Mouse (Mus musculus) embryo, embryonic 11 days (tissue): ENCODE measurements around the gene Ephx4.

ENCODE experiments used
- DNase-seq: peaks from one replicate; pipeline ENCODE4 v3.0.0-alpha.2; 2015

Gene Ephx4

GRCm38 (mm10) chr5:107436185-107436584, 33.6 kb downstream of the Ephx4 start:
- DNase-seq, result no peak

GRCm38 (mm10) chr5:107436587-107437209, 34.2 kb downstream of the Ephx4 start:
- no peak for DNase-seq

GRCm38 (mm10) chr5:107437464-107438281, 35.1 kb downstream of the Ephx4 start, which contains the start of gene Btbd8:
Btbd8 (plus strand) TSS chr5:107437997.
- DNase-seq, result peak; percentile 96

GRCm38 (mm10) chr5:107438353-107438752, 35.8 kb downstream of the Ephx4 start:
- no peak for DNase-seq

- DNase-seq, result no peak
These were observed 39.3 kb downstream of the Ephx4 start for GRCm38 (mm10) chr5:107441881-107442280.

- no peak for DNase-seq
These were observed 41.7 kb downstream of the Ephx4 start for GRCm38 (mm10) chr5:107444251-107444650.

- no peak for DNase-seq
These were observed 45.4 kb downstream of the Ephx4 start for GRCm38 (mm10) chr5:107447977-107448376.

- DNase-seq, result no peak
These were observed 46.2 kb downstream of the Ephx4 start for GRCm38 (mm10) chr5:107448784-107449183.

- no peak for DNase-seq
These were observed 47.1 kb downstream of the Ephx4 start for GRCm38 (mm10) chr5:107449620-107450019.

GRCm38 (mm10) chr5:107450299-107450698, 47.8 kb downstream of the Ephx4 start:
- no peak for DNase-seq

- DNase-seq, result no peak
These were observed 59.9 kb downstream of the Ephx4 start for GRCm38 (mm10) chr5:107462147-107463076.

GRCm38 (mm10) chr5:107466501-107466900, 64.0 kb downstream of the Ephx4 start:
- peak; percentile 12 for DNase-seq

GRCm38 (mm10) chr5:107467098-107467497, 64.6 kb downstream of the Ephx4 start:
- DNase-seq, result no peak

GRCm38 (mm10) chr5:107470600-107471329, 68.2 kb downstream of the Ephx4 start:
- DNase-seq, result no peak
